Mouse (Mus musculus) inflammation-experienced regulatory T-cells, adult 6 months (primary cell): Measurements from ENCODE around the gene Stim2. TPM values are rescaled to one million over a fixed set of nuclear protein-coding genes. Genes with fewer than 3 reads are reported as not detected.
A peak's percentile ranks its signal among the peaks of the same experiment; 100 is the strongest.

Experiments used
- ATAC-seq: one replicate; pipeline ENCODE4 v1.8.0; 2017
- polyA plus RNA-seq, 3 experiments: library from polyadenylated mRNA; unstranded; fragments of 100-300 nt; shearing (Covaris generic); gene quantifications; one replicate each; pipeline ENCODE4 v1.2.1; 2017

Gene Stim2
- polyA plus RNA-seq, 3 experiments from 2014 or later = 17.0 to 31.7 (median 27.5) TPM

DNA sequence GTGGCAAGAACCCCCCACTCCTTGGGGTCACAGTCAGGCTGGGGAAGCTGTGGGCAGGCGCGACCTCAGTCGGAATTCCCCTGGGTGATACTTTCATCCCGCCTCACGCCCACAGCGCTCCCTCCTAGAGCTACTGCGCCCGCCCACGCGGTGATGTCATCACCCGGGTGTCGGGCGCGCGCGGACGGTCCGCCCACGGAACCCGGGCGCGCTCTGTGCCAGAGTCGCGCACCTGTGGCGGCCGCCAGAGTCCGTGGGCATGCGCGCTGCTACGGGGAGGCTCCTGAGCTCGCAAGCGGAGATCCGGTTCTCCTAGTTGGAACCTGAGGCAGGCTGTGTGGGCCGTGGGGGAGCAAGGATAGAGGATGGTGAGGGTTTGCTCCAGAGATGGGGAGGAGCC is 3.0 kb upstream of the Stim2 start:
- peak; percentile 59 for ATAC-seq

DNA sequence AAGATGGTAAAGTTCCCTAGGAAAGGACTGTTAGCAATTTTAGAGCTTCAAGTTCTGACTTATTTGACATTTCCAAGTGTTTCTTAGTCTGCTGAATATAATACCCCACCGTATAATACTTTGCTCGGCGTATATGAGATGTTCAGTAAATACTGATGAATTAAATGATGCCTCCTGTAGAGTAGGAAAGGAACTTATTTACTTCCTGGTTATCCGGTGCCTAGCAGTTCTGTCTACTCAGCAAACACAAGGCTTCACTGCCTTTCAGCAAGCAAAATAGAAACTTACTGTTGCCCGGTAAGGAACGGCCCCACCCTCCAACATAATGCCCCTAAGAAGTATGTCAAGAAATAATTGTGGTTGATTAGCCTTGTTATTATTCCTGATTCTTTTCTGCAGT is 1.5 kb upstream of the Stim2 start:
- ATAC-seq = no peak

DNA sequence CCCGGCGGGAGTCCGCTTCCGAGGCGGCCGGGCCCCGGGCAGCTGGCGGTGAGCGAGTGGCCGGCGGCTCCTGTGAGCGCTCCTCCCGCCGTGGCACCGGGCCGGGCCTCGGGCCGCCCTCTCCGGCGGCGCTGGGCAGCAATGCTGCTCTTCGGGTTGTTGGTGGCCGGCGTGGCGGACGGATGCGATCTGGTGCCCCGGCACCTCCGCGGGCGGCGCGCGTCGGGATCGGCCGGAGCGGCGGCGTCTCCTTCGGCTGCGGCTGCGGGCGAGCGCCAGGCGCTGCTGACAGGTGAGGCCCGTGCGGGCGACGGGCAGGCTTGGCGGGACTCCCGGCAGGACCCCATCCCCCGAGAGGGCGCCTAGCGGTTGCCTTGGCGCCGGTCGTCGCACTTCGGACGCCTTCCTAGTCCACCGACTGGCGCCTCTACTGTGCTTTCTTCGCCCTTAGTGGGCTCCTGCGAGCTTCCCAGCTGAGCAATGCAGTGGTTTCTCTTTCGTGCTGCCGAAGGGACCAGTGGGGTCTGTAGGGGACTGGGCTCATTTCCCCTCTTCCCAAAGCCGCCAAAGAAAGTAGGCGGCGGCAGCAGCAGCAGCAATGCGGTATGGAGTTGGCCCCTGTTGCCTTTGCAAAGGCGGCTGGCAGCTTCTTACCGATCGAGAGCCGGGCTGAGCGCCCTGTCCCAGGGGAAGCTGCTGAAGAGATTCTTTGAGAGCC is 603 bp downstream of the Stim2 start:
- ATAC-seq = peak; percentile 7

DNA sequence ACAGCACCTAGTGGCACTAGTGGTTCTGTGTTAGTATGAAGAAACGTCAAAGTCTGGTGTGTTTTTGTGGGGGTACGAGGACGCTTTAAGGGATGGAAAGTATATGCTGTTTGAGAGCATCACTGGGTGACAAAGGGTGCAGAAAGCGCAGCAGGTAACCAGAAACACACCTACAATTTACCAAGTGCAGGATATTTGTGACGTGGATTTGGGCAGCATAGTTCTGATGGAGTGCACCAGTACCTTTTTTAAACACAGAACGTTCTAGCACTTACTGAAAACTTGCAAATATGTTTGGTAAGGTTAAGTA is 1.1 kb downstream of the Stim2 start:
- peak; percentile 3 for ATAC-seq

DNA sequence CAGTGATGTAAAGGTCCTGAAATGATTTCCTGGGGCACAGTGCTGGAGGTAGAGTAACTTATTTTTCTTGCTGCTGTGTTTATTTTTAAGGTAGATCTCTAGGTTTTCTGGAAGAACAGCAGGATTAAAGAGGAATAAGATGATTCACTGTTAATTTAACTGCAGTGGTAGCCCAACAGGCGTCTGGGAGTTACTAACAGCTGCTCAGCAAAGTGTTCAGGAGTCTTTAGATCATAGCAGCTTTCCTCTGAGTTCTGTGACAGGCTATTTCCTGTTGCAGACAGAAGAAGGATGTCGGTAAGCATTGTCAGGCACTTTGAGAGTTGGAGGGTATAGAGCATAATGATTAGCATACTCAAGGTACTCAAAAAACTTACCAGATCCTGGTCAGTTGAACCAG is 1.5 kb downstream of the Stim2 start:
- peak; percentile 34 for ATAC-seq

DNA sequence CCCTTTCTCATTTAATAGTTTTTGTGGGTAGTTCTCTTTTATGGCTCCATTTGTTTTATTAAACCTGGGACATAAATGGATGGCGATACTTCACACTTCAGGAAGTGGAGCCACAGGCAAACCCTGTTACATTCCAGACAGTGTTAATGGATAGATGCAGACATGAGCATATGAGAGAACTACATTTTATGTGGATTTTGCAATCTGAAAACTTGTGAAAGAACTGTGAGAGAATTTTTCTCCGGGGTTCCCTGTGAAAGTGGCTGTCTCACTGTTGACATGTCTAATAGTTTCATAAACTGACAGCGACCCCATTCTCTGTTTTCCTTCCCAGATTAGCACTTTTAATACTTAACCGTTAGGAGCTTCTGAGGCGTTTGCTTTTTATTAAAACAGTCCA is 2.7 kb downstream of the Stim2 start:
- no peak for ATAC-seq

DNA sequence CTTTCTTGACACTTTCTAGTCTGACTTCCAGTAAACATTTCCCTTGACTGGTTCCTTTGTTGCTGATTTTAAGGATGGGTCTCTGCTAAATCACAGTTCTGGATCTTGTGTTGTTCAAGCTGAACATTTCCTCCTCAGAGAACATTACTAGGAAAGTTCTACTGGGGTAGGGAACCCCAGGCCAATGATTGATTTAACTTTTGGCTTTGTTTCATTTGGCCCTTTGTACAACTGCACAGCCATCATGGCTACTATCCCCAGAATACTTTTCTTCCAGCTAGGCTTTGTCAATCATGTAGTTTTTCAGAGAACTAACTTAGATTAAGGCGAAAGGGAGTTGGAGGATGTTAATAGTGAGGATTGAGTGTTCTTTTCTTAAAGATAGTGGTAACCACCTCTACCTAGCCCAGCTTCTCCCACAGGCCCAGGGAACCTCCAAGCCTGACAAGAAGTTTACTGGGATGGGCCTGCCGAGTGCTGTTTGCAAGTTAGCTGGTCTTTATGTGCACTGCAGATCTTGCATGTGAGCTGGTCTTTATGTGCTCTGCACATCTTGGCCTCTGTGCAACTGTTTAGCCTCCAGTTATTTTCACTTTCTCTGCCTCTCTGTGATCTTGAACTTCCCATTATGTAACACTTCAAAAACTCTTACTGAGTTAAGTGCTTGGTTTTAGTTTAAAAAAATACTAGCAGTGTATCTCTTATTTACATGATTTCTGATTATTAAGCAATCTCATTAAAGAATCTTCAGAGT is 7.0 kb downstream of the Stim2 start:
- ATAC-seq = peak; percentile 67

DNA sequence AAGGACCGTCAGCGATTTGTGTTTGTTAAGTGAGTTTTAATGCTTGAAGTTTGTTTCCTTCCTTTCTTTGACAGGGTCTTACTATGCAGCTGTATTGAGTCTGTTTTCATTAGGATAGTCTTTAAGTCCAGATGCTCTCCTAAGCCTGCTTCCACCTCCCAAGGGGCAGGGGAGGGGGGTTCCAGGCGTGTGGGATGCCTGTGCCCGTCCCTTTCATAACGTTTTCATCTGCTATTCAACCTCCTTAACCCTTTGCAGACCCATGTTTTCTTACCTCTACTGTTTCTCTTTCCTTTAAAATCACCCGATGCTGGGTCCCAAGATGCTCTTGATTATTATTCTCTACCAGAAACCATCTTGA is 7.5 kb downstream of the Stim2 start:
- ATAC-seq = peak; percentile 19

DNA sequence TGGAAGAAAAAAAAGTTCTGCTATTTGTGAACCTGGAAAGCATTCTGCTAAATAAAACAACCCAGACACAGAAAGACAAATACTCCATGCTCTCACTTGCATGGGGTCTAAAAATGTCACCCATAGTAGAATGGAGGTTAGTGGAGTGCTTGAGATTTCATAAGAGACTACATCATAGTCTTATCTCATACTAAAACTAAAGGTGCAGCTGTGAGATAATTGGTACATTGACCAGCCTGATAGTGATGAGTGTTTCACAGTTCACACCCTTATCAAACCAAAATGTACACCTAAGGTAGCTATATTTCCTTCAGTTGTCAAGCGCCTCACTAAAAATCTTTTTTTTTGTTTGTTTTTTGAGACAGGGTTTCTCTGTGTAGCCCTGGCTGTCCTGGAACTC is 8.5 kb downstream of the Stim2 start:
- ATAC-seq = no peak

DNA sequence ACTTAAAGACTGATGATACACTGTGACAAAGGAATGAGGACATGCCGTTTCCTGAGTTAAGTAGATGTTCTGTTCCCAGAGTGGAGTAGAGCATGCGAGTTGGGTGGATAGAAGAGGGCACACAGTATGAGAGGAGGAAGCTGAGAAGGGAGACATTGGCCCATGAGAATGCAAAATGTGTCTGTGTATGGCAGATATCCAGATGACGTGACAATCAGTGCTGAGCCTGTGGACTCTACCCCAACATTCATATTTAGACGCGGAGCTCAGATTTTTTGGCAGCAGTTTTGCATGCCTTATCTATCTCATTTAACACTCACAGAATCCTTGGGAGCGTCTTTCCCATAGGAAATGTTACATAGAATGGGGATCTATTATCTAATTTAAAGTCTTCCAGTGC is 9.3 kb downstream of the Stim2 start:
- no peak for ATAC-seq

DNA sequence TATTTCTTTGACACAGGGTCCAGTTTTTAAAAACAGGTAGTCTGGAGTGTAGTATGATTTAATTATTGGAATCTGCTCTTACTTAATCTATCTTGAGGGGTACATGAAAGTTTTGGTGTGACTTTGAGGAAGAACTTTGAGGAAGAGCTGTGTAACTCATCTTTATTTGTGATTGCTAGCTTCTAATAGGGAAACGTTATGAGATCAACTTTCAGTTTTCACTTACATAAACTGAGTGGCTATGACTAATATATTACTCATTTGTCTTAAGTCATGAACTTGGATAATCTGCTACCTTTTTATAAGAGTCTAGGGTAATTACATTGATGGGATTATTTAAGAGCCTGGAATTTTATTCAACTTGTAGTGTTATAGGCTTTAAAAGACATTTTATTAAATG is 15.0 kb downstream of the Stim2 start:
- peak; percentile 35 for ATAC-seq

DNA sequence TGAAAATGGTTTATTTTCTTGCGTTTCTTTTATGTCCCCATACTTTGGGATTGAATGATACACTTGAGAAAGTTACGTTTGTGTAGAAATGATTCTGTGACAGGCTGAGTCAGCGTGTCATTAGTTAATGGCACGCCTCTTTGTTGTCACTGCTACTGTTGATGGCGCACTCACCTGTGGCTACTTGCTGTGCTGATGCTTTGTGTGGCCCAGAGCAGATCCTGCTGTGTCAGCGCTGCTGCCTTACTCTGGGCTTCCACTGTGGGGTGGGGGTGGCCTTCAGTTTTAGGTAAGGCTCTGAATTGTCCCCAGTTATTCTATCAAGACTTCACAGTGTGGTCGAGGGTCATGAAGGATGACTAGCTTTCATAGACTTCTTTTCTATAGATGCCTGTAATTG is 18.8 kb downstream of the Stim2 start:
- no peak for ATAC-seq

DNA sequence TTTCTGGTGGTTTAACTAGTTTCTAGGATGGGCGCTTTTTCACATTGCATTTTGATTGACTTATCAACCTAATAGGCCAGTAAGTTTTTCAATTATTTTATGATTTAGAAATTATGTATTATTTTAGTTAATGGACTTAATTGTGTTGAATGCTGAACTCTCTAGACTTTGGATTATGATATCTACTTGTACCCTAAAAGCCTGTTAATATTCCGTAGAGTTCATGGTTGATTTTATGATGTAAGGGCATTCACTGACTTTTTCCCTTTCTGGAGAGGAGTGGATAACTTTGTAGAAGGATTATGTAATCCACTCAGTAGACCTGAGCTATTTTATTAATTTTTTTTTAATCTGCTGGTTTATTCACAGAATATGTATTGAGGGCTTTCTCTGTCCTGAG is 20.6 kb downstream of the Stim2 start:
- ATAC-seq = no peak

DNA sequence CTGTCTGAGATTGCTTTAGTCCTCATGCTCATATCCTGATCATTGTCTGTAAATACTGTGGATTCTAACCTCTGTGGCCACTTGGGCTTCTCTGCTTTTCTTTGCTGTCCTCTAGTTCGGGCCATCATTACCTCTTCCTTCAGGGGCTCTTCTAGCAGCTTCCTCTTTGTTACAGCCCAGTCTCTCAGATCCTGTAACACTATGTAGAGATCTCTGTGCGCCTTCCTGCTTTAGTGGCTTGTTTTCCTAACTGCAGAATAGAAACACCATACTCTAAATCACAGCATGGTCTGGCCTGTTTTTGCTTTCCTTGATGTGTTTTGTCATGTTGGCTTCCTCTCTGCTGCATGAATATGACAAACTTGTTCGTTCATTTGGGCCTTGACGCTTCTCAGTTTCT is 21.2 kb downstream of the Stim2 start:
- peak; percentile 72 for ATAC-seq

DNA sequence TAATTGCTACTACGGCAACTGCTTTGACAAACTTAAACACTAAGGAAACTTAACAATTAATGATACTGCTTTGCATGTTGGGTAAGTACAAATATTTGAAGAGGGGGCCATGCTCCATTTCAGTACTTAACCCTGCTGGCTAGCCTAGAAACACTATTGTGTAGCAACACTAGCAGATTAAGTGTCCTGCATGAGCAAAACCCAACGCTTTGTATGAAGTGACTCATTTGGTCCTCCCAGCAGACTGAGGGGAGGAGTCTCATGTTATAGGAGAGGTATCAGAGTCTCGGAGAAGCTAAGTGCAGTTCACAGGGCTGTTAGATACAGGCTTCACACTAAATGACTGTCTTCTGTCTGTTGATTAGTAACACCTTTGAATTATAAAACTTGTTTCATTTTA is 26.3 kb downstream of the Stim2 start:
- peak; percentile 65 for ATAC-seq

DNA sequence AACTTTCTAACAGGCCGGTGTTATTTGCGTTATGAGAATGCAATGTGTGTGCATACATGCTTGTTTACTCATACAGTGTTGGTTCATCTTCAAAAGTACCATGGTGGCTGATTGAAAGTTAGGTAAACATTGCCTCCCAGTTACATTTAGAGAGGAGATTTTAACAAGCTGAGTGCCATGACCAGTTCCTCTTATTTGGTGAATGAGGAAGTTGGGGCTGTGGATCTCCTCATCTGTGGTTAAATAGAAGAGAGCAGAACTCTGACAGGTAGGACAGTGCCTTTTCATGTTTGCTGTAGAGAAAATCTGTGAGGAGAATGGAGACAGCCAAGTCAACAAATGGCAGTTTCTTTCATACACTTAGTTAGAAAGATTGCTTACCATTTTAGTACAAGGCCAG is 27.3 kb downstream of the Stim2 start:
- peak; percentile 19 for ATAC-seq

DNA sequence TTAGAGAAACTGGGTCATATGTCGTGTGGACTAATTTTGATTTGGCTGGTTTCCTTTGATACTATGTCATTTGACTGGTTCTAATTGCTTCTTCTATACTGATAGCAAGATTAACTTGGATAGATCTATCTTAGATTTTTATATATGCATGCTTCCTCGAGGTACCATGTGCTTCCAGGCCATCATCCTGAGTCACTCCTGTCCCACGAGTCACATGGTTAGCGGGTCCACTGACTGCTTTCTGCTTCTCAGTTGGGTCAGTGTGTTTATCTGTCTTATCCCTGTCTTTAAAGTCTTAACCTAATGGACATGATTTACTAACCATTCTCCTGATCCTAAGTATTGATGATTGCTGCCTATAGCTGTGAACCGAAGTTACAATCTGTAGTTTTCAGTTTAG is 34.9 kb downstream of the Stim2 start:
- no peak for ATAC-seq

DNA sequence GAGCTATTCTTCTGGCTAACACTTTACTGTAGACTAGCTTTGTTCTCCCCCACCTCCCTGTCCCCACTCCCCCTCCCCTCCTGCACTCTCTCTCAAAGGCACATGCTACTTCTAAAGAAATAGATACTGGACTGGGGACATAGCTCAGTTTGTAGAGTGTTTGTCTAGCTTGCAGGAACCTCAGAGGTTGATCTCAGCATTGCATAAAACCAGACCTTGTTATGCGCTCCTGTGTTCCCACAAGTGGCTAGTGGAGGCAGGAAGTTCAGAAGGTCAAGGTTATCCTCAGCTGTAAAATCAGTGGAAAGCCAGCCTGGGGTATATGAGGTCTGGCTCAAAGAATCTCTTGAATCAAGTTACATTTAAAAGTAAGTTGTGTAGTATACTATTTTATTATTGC is 36.4 kb downstream of the Stim2 start:
- ATAC-seq = no peak

DNA sequence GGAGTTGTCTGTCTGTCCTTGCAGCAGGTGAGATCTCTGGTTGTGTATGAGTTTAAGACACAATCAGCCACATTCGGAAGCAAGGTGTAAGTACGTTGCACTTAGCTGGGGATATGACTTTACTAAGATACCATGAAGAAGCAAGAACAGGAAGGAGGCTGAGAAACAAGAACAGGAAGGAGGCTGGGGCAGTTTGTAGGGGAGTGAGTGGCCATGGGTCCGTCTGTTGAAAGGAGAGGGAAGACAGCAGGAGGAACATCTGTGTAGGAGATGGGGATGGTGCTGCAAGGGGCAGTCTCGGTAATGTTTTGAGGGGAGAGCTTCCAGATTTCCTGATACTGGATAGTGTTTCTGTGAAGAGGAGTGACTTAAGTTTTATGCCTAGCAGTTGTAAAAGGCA is 40.3 kb downstream of the Stim2 start:
- ATAC-seq = peak; percentile 13

DNA sequence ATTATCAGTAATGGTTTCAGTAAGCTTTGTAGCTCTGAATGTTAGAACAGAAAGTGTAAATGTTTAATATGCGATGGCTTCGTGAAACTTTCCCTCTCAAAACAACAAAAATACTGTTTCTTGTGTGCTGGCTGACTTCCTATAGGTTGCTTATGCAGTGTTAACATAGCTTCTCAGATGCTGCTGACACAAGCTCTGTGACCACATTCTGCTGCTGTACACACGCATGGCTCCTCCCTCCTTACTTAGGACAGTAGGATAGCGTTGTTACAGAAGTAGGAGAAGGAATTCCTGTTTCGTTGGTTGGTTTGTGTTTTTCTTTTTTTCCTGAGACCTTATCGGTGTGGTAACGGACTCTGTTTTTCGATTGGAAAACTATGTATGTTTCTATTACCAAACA is 42.2 kb downstream of the Stim2 start:
- ATAC-seq = peak; percentile 22

DNA sequence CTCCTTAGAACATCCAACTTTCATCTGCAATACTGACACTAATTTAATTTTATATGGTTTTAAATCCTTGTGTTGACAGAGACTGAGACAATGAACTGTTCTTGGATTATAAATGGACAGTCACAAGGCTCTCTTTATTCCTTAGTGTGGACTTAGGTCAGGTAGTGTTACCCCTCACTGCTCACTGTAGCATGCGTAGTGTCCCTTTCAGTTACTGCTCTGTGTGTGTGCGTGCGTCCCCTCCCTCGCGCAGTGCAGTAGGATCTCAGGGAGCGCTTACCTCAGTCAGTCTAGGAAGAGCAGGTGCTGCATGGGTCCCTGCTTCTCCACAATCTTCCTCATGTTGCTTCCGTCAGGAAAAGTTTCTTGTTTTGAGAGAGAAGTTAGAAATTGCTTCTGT is 43.7 kb downstream of the Stim2 start:
- no peak for ATAC-seq

DNA sequence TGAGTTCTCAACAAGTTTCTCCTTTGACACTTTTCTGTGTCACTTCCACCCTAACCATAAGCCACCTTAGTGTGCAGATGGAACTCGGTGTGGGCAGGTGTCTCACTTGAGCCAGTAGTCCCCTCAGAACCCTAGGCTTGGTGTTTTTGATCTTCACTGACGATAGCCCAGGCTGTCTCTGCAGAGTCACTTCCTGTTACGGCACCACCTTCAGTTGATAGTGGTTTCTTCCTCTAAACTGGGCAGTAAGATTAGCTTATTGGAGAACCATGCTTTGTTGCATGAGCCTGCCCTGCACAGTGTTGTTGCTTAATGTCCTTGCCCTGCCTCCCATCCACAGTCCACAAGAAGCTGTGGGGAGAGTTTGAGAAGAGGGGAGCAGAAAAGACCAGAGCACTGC is 47.2 kb downstream of the Stim2 start:
- ATAC-seq = peak; percentile 88

DNA sequence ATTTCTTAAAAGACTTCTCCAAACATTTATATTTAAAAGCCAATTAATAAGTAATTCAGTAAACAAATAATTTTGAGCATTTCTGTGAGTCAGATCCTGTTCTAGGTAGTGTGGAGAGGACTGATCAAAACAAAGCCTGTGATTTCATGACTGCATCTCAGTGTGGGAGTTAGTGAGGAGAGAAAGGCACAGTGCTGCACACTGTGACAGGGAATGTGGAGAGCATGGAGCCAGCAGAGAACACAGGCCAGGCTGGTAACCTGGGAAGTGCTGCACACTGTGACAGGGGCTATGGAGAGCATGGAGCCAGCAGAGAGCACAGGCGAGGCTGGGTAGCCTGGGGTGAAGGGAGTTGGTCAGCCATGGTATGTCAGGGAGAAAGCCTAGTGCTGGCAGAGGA is 48.1 kb downstream of the Stim2 start:
- ATAC-seq = no peak

DNA sequence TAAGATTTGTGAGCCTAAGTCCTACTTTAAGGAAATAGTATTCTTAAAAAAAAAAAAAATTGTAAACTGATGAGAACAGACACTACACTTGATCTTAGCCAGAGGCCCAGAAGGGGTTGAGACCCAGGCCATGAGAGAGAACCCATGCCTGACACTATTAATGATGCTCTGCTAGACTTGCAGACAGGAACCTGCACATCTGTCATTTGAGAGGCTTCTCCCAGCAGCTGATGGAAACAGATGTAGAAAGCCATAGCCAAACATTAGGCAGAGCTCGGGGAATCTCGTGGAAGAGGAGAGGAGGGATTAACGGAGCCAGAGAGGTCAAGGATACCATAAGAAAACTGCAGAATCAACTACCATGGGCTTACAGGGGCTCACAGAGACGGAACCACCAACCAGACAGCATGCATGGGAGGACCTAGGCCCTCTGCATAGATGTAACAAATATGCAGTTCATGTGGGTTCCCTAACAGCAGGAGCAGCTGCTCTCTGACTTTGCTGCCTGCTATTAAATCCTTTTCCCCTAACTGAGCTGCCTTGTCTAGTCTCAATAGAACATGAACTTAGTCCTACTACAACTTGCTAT is 50.9 kb downstream of the Stim2 start:
- no peak for ATAC-seq
